Mouse (Mus musculus) hindbrain, embryonic 11.5 days (tissue): ENCODE data around the gene Bbof1. TPM values are rescaled to one million over a fixed set of nuclear protein-coding genes. Genes with fewer than 3 reads are reported as not detected.

Source experiments
- ATAC-seq: fragments of 200-750 bp; cut with Nextera tagmentation; 2 replicates; pipeline ENCODE4 v1.8.0; 2017; ENCODE audit warnings: mild to moderate bottlenecking, moderate TSS enrichment, moderate library complexity; ENCODE audit not compliant: low FRiP score
- DNase-seq: peaks from one replicate; pipeline ENCODE4 v3.0.0-alpha.2; 2015; ENCODE audit warnings: low spot score
- H3K27ac ChIP-seq: fragments of 300-500 bp; sonication (generic); 2 replicates; pipeline ENCODE4 v1.5.1; 2014; ENCODE audit warnings: mild to moderate bottlenecking, low read depth, low read length
- H3K27me3 ChIP-seq: fragments of 300-500 bp; sonication (generic); 2 replicates; pipeline ENCODE4 v1.6.1; 2014; ENCODE audit warnings: mild to moderate bottlenecking, low read length, moderate library complexity, mixed read lengths; ENCODE audit not compliant: control insufficient read depth, insufficient read depth
- H3K36me3 ChIP-seq: fragments of 300-500 bp; sonication (generic); 2 replicates; pipeline ENCODE4 v1.6.1; 2014; ENCODE audit warnings: mild to moderate bottlenecking, low read length, moderate library complexity, mixed read lengths; ENCODE audit not compliant: control insufficient read depth, insufficient read depth
- H3K4me1 ChIP-seq: fragments of 300-500 bp; sonication (generic); replicated peaks from 2 replicates; pipeline ENCODE4 v1.6.1; 2014; ENCODE audit warnings: low read length, mixed read lengths; ENCODE audit not compliant: control insufficient read depth, insufficient read depth
- H3K4me2 ChIP-seq: fragments of 300-500 bp; sonication (generic); replicated peaks from 2 replicates; pipeline ENCODE4 v1.6.1; 2014; ENCODE audit warnings: mild to moderate bottlenecking, low read depth, low read length
- H3K4me3 ChIP-seq: fragments of 300-500 bp; sonication (generic); 2 replicates; pipeline ENCODE4 v1.5.1; 2014; ENCODE audit warnings: low read depth, low read length
- H3K9ac ChIP-seq: fragments of 300-500 bp; sonication (generic); 2 replicates; pipeline ENCODE4 v1.6.1; 2014; ENCODE audit warnings: low read depth, low read length
- H3K9me3 ChIP-seq: fragments of 300-500 bp; sonication (generic); 2 replicates; pipeline ENCODE4 v1.6.1; 2016; ENCODE audit warnings: low read length; ENCODE audit not compliant: control insufficient read depth
- WGBS: fragments of 180-500 bp; shearing (Covaris S2); extraction: QIAGEN DNeasy Blood & Tissue Kit; methylation state at CpG from one replicate; pipeline ENCODE4 v1.1.7; 2014; 5-methylcytosine and 5-hydroxymethylcytosine counted together
- polyA plus RNA-seq: library from polyadenylated mRNA; unstranded; fragments of >200 nt; fragmentation: Nextera tagmentation; extraction: Ambion mirVana; gene quantifications from 2 replicates; pipeline ENCODE4 v1.2.1, GENCODE M21; 2014

Gene Bbof1
- polyA plus RNA-seq, 1 experiment from 2014 or later = 1.5 TPM

- no peak overlapping the region for H3K9ac ChIP-seq
- DNase-seq = no peak
- no peak for ATAC-seq
- 86% methylated on average over 6 of the region's 6 CpGs for WGBS
- H3K27ac ChIP-seq = no peak overlapping the region
- H3K4me1 ChIP-seq = no peaks in the 10 kb centered on the region; the same call in 1 of the 2 replicates
- no peaks in the 10 kb centered on the region for H3K27me3 ChIP-seq
- H3K4me3 ChIP-seq = no peak overlapping the region
- no peak overlapping the region for H3K4me2 ChIP-seq
- H3K9me3 ChIP-seq = no peaks in the 10 kb centered on the region
- H3K36me3 ChIP-seq = no peaks in the 10 kb centered on the region
Measured at GRCm38 (mm10) chr12:84448181-84448580, 39.3 kb downstream of the Bbof1 start.

GRCm38 (mm10) chr12:84449887-84450286, 41.0 kb downstream of the Bbof1 start:
- H3K4me3 ChIP-seq = no peak overlapping the region
- H3K4me2 ChIP-seq = peak overlapping the region; percentile 57
- H3K36me3 ChIP-seq = no peaks in the 10 kb centered on the region
- H3K27me3 ChIP-seq = no peaks in the 10 kb centered on the region
- ATAC-seq (no peak), DNase-seq (no peak)
- H3K27ac ChIP-seq = no peak overlapping the region
- no peak overlapping the region for H3K9ac ChIP-seq
- H3K4me1 ChIP-seq = no peaks in the 10 kb centered on the region; the same call in 1 of the 2 replicates
- 47% methylated on average over 10 of the region's 10 CpGs for WGBS
- H3K9me3 ChIP-seq = no peaks in the 10 kb centered on the region

GRCm38 (mm10) chr12:84450351-84450717, 41.5 kb downstream of the Bbof1 start:
- no peaks in the 10 kb centered on the region for H3K36me3 ChIP-seq
- no peaks in the 10 kb centered on the region for H3K9me3 ChIP-seq
- no peak overlapping the region for H3K27ac ChIP-seq
- ATAC-seq (no peak), DNase-seq (no peak)
- no peaks in the 10 kb centered on the region for H3K27me3 ChIP-seq
- peak overlapping the region; percentile 57 for H3K4me2 ChIP-seq
- 2% methylated on average over 6 of the region's 6 CpGs for WGBS
- peak overlapping the region; percentile 35; the same call in 1 of the 2 replicates for H3K9ac ChIP-seq
- no peaks in the 10 kb centered on the region; the same call in 1 of the 2 replicates for H3K4me1 ChIP-seq
- H3K4me3 ChIP-seq = peak overlapping the region; percentile 47

- ATAC-seq (peak; percentile 99), DNase-seq (peak; percentile 98)
- WGBS = 1% methylated on average over 49 of the region's 49 CpGs
- H3K9me3 ChIP-seq = no peaks in the 10 kb centered on the region
- H3K4me1 ChIP-seq = no peaks in the 10 kb centered on the region; the same call in 1 of the 2 replicates
- peak within 1 kb of the TSS; percentile 75 for H3K4me2 ChIP-seq
- H3K36me3 ChIP-seq = no peaks in the 10 kb centered on the region
- peak within 1 kb of the TSS; percentile 33; the same call in 1 of the 2 replicates for H3K27ac ChIP-seq
- peak within 1 kb of the TSS; percentile 35 for H3K9ac ChIP-seq
- H3K4me3 ChIP-seq = peak within 1 kb of the TSS; percentile 47
- no peaks in the 10 kb centered on the region for H3K27me3 ChIP-seq
Measured at GRCm38 (mm10) chr12:84450718-84451646, 42.1 kb downstream of the Bbof1 start, which contains the start of the genes Aldh6a1 and Lin52. Gene Aldh6a1 (minus strand): TSS chr12:84451004. Gene Lin52 (plus strand): TSS chr12:84451422.

GRCm38 (mm10) chr12:84451801-84452200, 42.9 kb downstream of the Bbof1 start:
- DNase-seq = no peak
- 3% methylated on average over 11 of the region's 11 CpGs for WGBS
- no peak overlapping the region for H3K27ac ChIP-seq

GRCm38 (mm10) chr12:84456911-84457310, 48.0 kb downstream of the Bbof1 start:
- H3K36me3 ChIP-seq = peaks cover 5% of the 10 kb centered on the region; the same call in 1 of the 2 replicates
- H3K9me3 ChIP-seq = no peaks in the 10 kb centered on the region
- no peak overlapping the region for H3K4me2 ChIP-seq
- H3K4me1 ChIP-seq = no peaks in the 10 kb centered on the region; the same call in 1 of the 2 replicates
- ATAC-seq = no peak
- no peaks in the 10 kb centered on the region for H3K27me3 ChIP-seq
- H3K27ac ChIP-seq = no peak overlapping the region
- no peak overlapping the region for H3K9ac ChIP-seq
- DNase-seq = no peak
- WGBS = 94% methylated on average over 3 of the region's 3 CpGs
- no peak overlapping the region for H3K4me3 ChIP-seq

More at GRCm38 (mm10) chr12:84451801-84452200, 42.9 kb downstream of the Bbof1 start:
- Histone ChIP-seq H3K4me2 (peak overlapping the region; percentile 75), H3K9ac (peak overlapping the region; percentile 35), H3K27me3 (no peaks in the 10 kb centered on the region), H3K9me3 (no peaks in the 10 kb centered on the region), H3K4me3 (peak overlapping the region; percentile 47), H3K36me3 (no peaks in the 10 kb centered on the region), H3K4me1 (no peaks in the 10 kb centered on the region; the same call in 1 of the 2 replicates)
- no peak for ATAC-seq

- no peaks in the 10 kb centered on the region for H3K4me1 ChIP-seq
- H3K4me2 ChIP-seq = no peak overlapping the region
- ATAC-seq = no peak
- H3K36me3 ChIP-seq = peaks cover 5% of the 10 kb centered on the region; the same call in 1 of the 2 replicates
- no peak overlapping the region for H3K4me3 ChIP-seq
- H3K9ac ChIP-seq = no peak overlapping the region
- H3K9me3 ChIP-seq = no peaks in the 10 kb centered on the region
- WGBS = 64% methylated on average over 1 of the region's 1 CpGs
- H3K27ac ChIP-seq = no peak overlapping the region
- no peaks in the 10 kb centered on the region for H3K27me3 ChIP-seq
- no peak for DNase-seq
Measured at GRCm38 (mm10) chr12:84459845-84460244, 51.0 kb downstream of the Bbof1 start.

- ATAC-seq (no peak), DNase-seq (no peak)
- Histone ChIP-seq H3K4me2 (no peak overlapping the region), H3K27ac (no peak overlapping the region), H3K36me3 (peaks cover 5% of the 10 kb centered on the region; the same call in 1 of the 2 replicates), H3K4me1 (no peaks in the 10 kb centered on the region), H3K9ac (no peak overlapping the region), H3K4me3 (no peak overlapping the region), H3K27me3 (no peaks in the 10 kb centered on the region), H3K9me3 (no peaks in the 10 kb centered on the region)
- WGBS = 94% methylated on average over 5 of the region's 5 CpGs
Measured at GRCm38 (mm10) chr12:84461416-84461815, 52.5 kb downstream of the Bbof1 start.
